Mouse (Mus musculus) thymus, adult 2 months (tissue): Measurements from ENCODE around the gene Tk1. TPM values are rescaled to one million over a fixed set of nuclear protein-coding genes. Genes with fewer than 3 reads are reported as not detected.

ENCODE experiments used
- DNase-seq: peaks from one replicate; pipeline ENCODE4 v3.0.0; 2021
- H3K27ac ChIP-seq: fragments of 200-500 bp; 2 replicates; pipeline ENCODE4 v1.5.1; 2012; ENCODE audit warnings: low read length, control low read depth; ENCODE audit not compliant: control insufficient read depth, insufficient read depth
- H3K27me3 ChIP-seq: fragments of 200-500 bp; 2 replicates; pipeline ENCODE4 v1.6.1; 2012; ENCODE audit warnings: mild to moderate bottlenecking, low read length, moderate library complexity, mixed read lengths; ENCODE audit not compliant: control insufficient read depth, insufficient read depth
- H3K36me3 ChIP-seq: fragments of 200-500 bp; 2 replicates; pipeline ENCODE4 v1.6.1; 2012; ENCODE audit warnings: mild to moderate bottlenecking, low read length, moderate library complexity; ENCODE audit not compliant: control insufficient read depth, insufficient read depth
- H3K4me1 ChIP-seq: fragments of 200-500 bp; replicated peaks from 2 replicates; pipeline ENCODE4 v1.6.1; 2012; ENCODE audit warnings: low read length; ENCODE audit not compliant: control insufficient read depth, insufficient read depth
- H3K4me3 ChIP-seq: fragments of 200-500 bp; 2 replicates; pipeline ENCODE4 v1.5.1; 2012; ENCODE audit warnings: mild to moderate bottlenecking, low read length, control low read depth, moderate library complexity; ENCODE audit not compliant: control insufficient read depth, insufficient read depth
- CTCF ChIP-seq: fragments of 200-500 bp; IDR thresholded peaks from 2 replicates; pipeline ENCODE4 v1.5.1; 2012; ENCODE audit warnings: mild to moderate bottlenecking, control low read depth, low read length, moderate library complexity, borderline replicate concordance; ENCODE audit not compliant: control insufficient read depth, poor library complexity, insufficient read depth; ENCODE audit errors: extremely low read depth
- POLR2A ChIP-seq: fragments of 200-500 bp; IDR thresholded peaks from 2 replicates; pipeline ENCODE4 v1.6.1; 2012; ENCODE audit warnings: mild to moderate bottlenecking, low read length, control low read depth, moderate library complexity; ENCODE audit not compliant: control insufficient read depth, poor library complexity, insufficient read depth; ENCODE audit errors: extremely low read depth
- WGBS: fragments of 180-500 bp; shearing (Covaris S2); methylation state at CpG from one replicate; pipeline ENCODE4 v1.1.7; 2018; 5-methylcytosine and 5-hydroxymethylcytosine counted together
- polyA plus RNA-seq: library from polyadenylated mRNA; depleted of rRNA; stranded (reverse); fragments of >200 nt; gene quantifications from 2 replicates; pipeline ENCODE4 v1.2.3, GENCODE M21; 2012

Gene Tk1
- polyA plus RNA-seq, 1 experiment, result 130 TPM

- H3K27ac ChIP-seq, result peak within 1 kb of the TSS; percentile 6
- no peaks in the 10 kb centered on the region for H3K27me3 ChIP-seq
- no peaks in the 10 kb centered on the region; the same call in 1 of the 2 replicates for H3K36me3 ChIP-seq
- 1% methylated on average over 75 of the region's 75 CpGs for WGBS
- peak within 1 kb of the TSS; percentile 58 for H3K4me3 ChIP-seq
- DNase-seq, result peak; percentile 75
- TF ChIP-seq CTCF (no peak), POLR2A (no peak)
- peaks cover 12% of the 10 kb centered on the region for H3K4me1 ChIP-seq
Measured at GRCm38 (mm10) chr11:117809407-117810311, 16.2 kb downstream of the Tk1 start, which contains the start of the genes Gm20708 and Syngr2. TSS of gene Gm20708 (plus strand) at chr11:117809668. TSS of gene Syngr2 (plus strand) at chr11:117809668.

GRCm38 (mm10) chr11:117806781-117807180, 19.1 kb downstream of the Tk1 start:
- no peak for TF ChIP-seq POLR2A
- no peak for TF ChIP-seq CTCF
- Histone ChIP-seq H3K4me3 (no peak overlapping the region), H3K4me1 (peaks cover 12% of the 10 kb centered on the region), H3K27me3 (no peaks in the 10 kb centered on the region), H3K36me3 (no peaks in the 10 kb centered on the region), H3K27ac (no peak overlapping the region)
- DNase-seq, result no peak
- 98% methylated on average over 6 of the region's 6 CpGs for WGBS

GRCm38 (mm10) chr11:117803166-117803688, 22.7 kb downstream of the Tk1 start:
- no peak for DNase-seq
- Histone ChIP-seq H3K4me3 (no peak overlapping the region), H3K4me1 (peaks cover 9% of the 10 kb centered on the region), H3K36me3 (no peaks in the 10 kb centered on the region), H3K27ac (no peak overlapping the region; the same call in 1 of the 2 replicates), H3K27me3 (no peaks in the 10 kb centered on the region)
- TF ChIP-seq CTCF (no peak), POLR2A (no peak)
- 89% methylated on average over 3 of the region's 3 CpGs for WGBS

GRCm38 (mm10) chr11:117801650-117802049, 24.2 kb downstream of the Tk1 start:
- H3K27ac ChIP-seq, result no peak overlapping the region
- DNase-seq, result no peak
- H3K4me3 ChIP-seq, result no peak overlapping the region
- H3K27me3 ChIP-seq, result no peaks in the 10 kb centered on the region
- WGBS, result 94% methylated on average over 7 of the region's 7 CpGs
- H3K4me1 ChIP-seq, result peaks cover 23% of the 10 kb centered on the region
- H3K36me3 ChIP-seq, result no peaks in the 10 kb centered on the region
- TF ChIP-seq CTCF (no peak), POLR2A (no peak)

GRCm38 (mm10) chr11:117800038-117800437, 25.9 kb downstream of the Tk1 start:
- no peak for TF ChIP-seq CTCF
- no peak for TF ChIP-seq POLR2A
- 94% methylated on average over 7 of the region's 7 CpGs for WGBS
- H3K4me1 ChIP-seq, result peaks cover 29% of the 10 kb centered on the region
- DNase-seq, result no peak
- H3K36me3 ChIP-seq, result no peaks in the 10 kb centered on the region
- H3K27me3 ChIP-seq, result no peaks in the 10 kb centered on the region
- no peak overlapping the region for H3K27ac ChIP-seq
- no peak overlapping the region for H3K4me3 ChIP-seq

- 39% methylated on average over 5 of the region's 5 CpGs for WGBS
- TF ChIP-seq CTCF, result no peak
- TF ChIP-seq POLR2A, result no peak
- DNase-seq, result no peak
- H3K4me3 ChIP-seq, result no peak overlapping the region
- no peaks in the 10 kb centered on the region for H3K36me3 ChIP-seq
- H3K27ac ChIP-seq, result peak overlapping the region; percentile 8; the same call in 1 of the 2 replicates
- H3K4me1 ChIP-seq, result peaks cover 35% of the 10 kb centered on the region
- no peaks in the 10 kb centered on the region for H3K27me3 ChIP-seq
Measured at GRCm38 (mm10) chr11:117799174-117799573, 26.7 kb downstream of the Tk1 start.

- DNase-seq, result peak; percentile 43
- Histone ChIP-seq H3K4me1 (peaks cover 42% of the 10 kb centered on the region), H3K4me3 (no peak overlapping the region), H3K27me3 (no peaks in the 10 kb centered on the region), H3K36me3 (no peaks in the 10 kb centered on the region), H3K27ac (no peak overlapping the region)
- 2% methylated on average over 2 of the region's 2 CpGs for WGBS
- TF ChIP-seq POLR2A (no peak), CTCF (no peak)
Measured at GRCm38 (mm10) chr11:117798160-117798541, 27.7 kb downstream of the Tk1 start.
